ENCODE assay signal across 8 mouse cellular contexts in the genomic region with DNA sequence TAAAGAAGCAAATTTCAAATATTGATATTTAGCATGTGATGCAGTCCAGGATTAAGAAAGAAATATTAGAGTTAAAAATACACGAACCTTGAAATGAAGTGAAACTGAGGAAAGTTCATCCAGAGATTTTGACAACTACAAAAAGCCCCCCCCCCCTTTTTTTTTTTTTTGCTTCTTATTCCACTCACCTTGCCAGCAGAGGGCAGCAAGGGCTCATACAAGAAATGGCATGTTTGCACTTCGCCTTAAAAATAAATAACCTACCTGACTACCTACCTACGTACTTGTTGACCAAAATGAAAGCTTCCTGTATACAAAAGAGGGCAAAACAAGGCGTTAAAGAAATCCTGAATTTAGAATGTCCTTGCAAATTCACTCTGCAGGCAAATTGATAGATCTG.
DNase-seq lines count a peak whose midpoint lies in the region; ATAC-seq and TF ChIP-seq lines count a peak whose summit lies in the region.

No protein-coding gene starts in this region.

- no peak for TF ChIP-seq POLR2A in cortical plate, adult 2 months (IDR thresholded peaks at IDR 0.05; ENCODE audit: extremely low read depth, insufficient read depth, low read length)

- intact Hi-C loops in heart, postnatal 36 days (cut with DNase I), result loop anchor here (1.0 to 5.0 kb wide), 4 partner anchors 99 to 362 kb away; no protein-coding TSS in a partner anchor

- TF ChIP-seq CTCF in cortical plate, adult 2 months (IDR thresholded peaks at IDR 0.05; ENCODE audit: extremely low read depth, insufficient read depth, low read length), result peak; percentile 22; the same call in 1 of the 2 replicates

- ATAC-seq in megakaryocyte progenitor cell, adult 5-6 weeks (replicated peaks; ENCODE audit: poor library complexity), result peak; percentile 61; the same call in 1 of the 2 replicates
- no peak for ATAC-seq in activated CD4-positive, CD25-positive, alpha-beta regulatory T cell, adult 4 months

- no peaks in the 10 kb centered on the region for H3K4me1 ChIP-seq in cortical plate, adult 2 months (ENCODE audit: control insufficient read depth, insufficient read depth, low read length)

- H3K27ac ChIP-seq in cortical plate, adult 2 months (ENCODE audit: insufficient read depth, low read length), result no peak overlapping the region

- peak; percentile 12 to 31 for DNase-seq in heart, postnatal 36 days
- no peak for DNase-seq in heart, adult 8-10 months (ENCODE audit: low spot score)
- peak; percentile 61 for DNase-seq in testis, postnatal 10 days (ENCODE audit: low spot score)
- no peak for DNase-seq in testis, postnatal 14 days (ENCODE audit: low spot score)
- no peak for DNase-seq in left cerebral cortex, adult 11 months (ENCODE audit: low spot score)

- H3K4me3 ChIP-seq in cortical plate, adult 2 months (ENCODE audit: insufficient read depth, low read length), result no peak overlapping the region

Comparison
In these comparisons a context has a peak if more than half of its experiments do, and no peak if none do; other contexts are left out.
1. DNase-seq: peak in heart, postnatal 36 days (2 of 2) and testis, postnatal 10 days (single experiment); none in heart, adult 8-10 months (single experiment), testis, postnatal 14 days (single experiment) and left cerebral cortex, adult 11 months (single experiment).